Mouse (Mus musculus) liver, embryonic 14.5 days (tissue): ENCODE results near the gene 9430015G10Rik. TPM values are rescaled to one million over a fixed set of nuclear protein-coding genes. Genes with fewer than 3 reads are reported as not detected.

Experiments
- ATAC-seq: fragments of 200-750 bp; cut with Nextera tagmentation; 2 replicates; pipeline ENCODE4 v1.8.0; 2017; ENCODE audit warnings: moderate number of reproducible peaks, mild to moderate bottlenecking, moderate library complexity; ENCODE audit not compliant: insufficient read depth
- DNase-seq, 3 experiments: peaks; one replicate each; pipeline ENCODE4 v3.0.0-alpha.2; 2012 to 2013; ENCODE audit warnings: low read depth in 3 of 3, low spot score in 3 of 3
- H3K27ac ChIP-seq: fragments of 300-500 bp; sonication (generic); 2 replicates; pipeline ENCODE4 v1.5.1; 2014; ENCODE audit warnings: moderate library complexity, mild to moderate bottlenecking, control low read depth, inconsistent platforms
- H3K27me3 ChIP-seq: fragments of 300-500 bp; sonication (generic); 2 replicates; pipeline ENCODE4 v1.6.1; 2014; ENCODE audit warnings: mild to moderate bottlenecking, low read length, moderate library complexity; ENCODE audit not compliant: control insufficient read depth, insufficient read depth
- H3K36me3 ChIP-seq: fragments of 300-500 bp; sonication (generic); replicated peaks from 2 replicates; pipeline ENCODE4 v1.6.1; 2014; ENCODE audit warnings: low read depth; ENCODE audit not compliant: control insufficient read depth, insufficient read depth
- H3K4me1 ChIP-seq, 2 experiments: fragments of 200-500 bp in 1 of 2; fragments of 300-500 bp in 1 of 2; sonication (generic) in 1 of 2; replicated peaks; 2 replicates each; pipeline ENCODE4 v1.6.1; 2012 to 2014; ENCODE audit warnings: antibody characterized with exemption in 1 of 2, inconsistent platforms in 1 of 2, low read length in 1 of 2; ENCODE audit not compliant: control insufficient read depth in 2 of 2, insufficient read depth in 2 of 2
- H3K4me2 ChIP-seq: fragments of 300-500 bp; sonication (generic); 2 replicates; pipeline ENCODE4 v1.6.1; 2014; ENCODE audit warnings: low read depth, mild to moderate bottlenecking, control low read depth, moderate library complexity
- H3K4me3 ChIP-seq, 2 experiments: fragments of 200-500 bp in 1 of 2; fragments of 300-500 bp in 1 of 2; sonication (generic) in 1 of 2; 2 replicates each; pipeline ENCODE4 v1.5.1; 2012 to 2014; ENCODE audit warnings: low read depth in 2 of 2, low read length in 2 of 2, mild to moderate bottlenecking in 2 of 2, control low read depth in 1 of 2, inconsistent platforms in 1 of 2, moderate library complexity in 1 of 2; ENCODE audit not compliant: insufficient read depth in 1 of 2
- H3K9ac ChIP-seq: fragments of 300-500 bp; sonication (generic); replicated peaks from 2 replicates; pipeline ENCODE4 v1.6.1; 2014; ENCODE audit warnings: mild to moderate bottlenecking, control low read depth, moderate library complexity
- H3K9me3 ChIP-seq: fragments of 300-500 bp; sonication (generic); 2 replicates; pipeline ENCODE4 v1.6.1; 2016; ENCODE audit warnings: low read length, mixed read lengths; ENCODE audit not compliant: control insufficient read depth
- CTCF ChIP-seq: IDR thresholded peaks from 2 replicates; pipeline ENCODE4 v1.5.1; 2016; ENCODE audit warnings: antibody characterized with exemption, low read depth, control low read depth
- EP300 ChIP-seq: IDR thresholded peaks from 2 replicates; pipeline ENCODE4 v1.6.1; 2016; ENCODE audit warnings: antibody characterized with exemption, low read depth
- WGBS: fragments of 180-500 bp; shearing (Covaris S2); extraction: QIAGEN DNeasy Blood & Tissue Kit; methylation state at CpG from one replicate; pipeline ENCODE4 v1.1.7; 2014; ENCODE audit not compliant: insufficient replicate concordance; 5-methylcytosine and 5-hydroxymethylcytosine counted together
- polyA plus RNA-seq, 2 experiments: library from polyadenylated mRNA; depleted of rRNA in 1 of 2; stranded (reverse) in 1 of 2; unstranded in 1 of 2; fragments of >200 nt; fragmentation: Nextera tagmentation in 1 of 2; extraction: Ambion mirVana in 1 of 2; gene quantifications; 2 replicates each; pipeline versions ENCODE4 v1.2.1 to v1.2.3; 2012 to 2014

9430015G10Rik gene
- polyA plus RNA-seq, 2 experiments, result 8.7 to 16.4 TPM

- Histone ChIP-seq H3K4me2 (peak overlapping the region; percentile 71), H3K4me3 (peak overlapping the region; percentile 45 to 50), H3K27ac (no peak overlapping the region), H3K27me3 (peaks cover 9% of the 10 kb centered on the region), H3K36me3 (no peaks in the 10 kb centered on the region), H3K4me1 (peaks cover 0 to 8% of the 10 kb centered on the region in 2 experiments; a peak in 2 of 4 replicates), H3K9me3 (no peaks in the 10 kb centered on the region), H3K9ac (no peak overlapping the region)
- WGBS, result under 1% methylated on average over 58 of the region's 58 CpGs
- DNase-seq (no peak), ATAC-seq (peak; percentile 42)
- TF ChIP-seq CTCF (0 out of 2 replicates have a peak, but pooled peaks have one; percentile 23), EP300 (no peak)
Observed at GRCm38 (mm10) chr4:156077499-156078301, 32.1 kb upstream of the 9430015G10Rik start.

DNA sequence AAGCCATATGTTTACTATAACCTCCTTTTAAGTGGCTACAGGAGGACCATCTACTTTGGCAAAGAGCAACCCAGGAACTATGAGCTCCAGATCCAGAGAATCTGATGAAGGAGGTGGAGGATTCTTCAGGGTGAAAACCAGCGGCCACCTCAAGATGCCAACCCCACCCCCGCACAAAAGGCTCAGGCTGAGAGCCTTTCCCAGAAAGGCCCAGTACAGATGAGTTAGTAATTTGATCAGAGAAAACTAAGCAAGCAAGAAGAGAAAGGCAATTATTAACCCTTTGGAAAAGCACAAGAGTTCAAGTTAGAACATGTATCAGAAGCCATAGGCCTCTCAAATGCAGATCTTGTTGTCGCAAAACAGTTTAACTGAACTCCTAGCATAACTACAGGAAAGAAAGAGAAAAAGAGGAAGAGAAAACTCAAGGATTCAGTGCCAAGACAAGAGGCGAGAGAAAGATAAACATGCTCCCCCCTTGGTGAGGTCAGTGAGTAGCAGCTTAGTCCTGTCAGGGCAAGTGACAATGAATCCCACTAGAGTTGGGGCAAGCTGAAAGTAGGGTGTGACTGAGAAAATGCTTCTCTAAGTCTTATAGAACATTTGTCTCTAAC lies 27.1 kb upstream of the 9430015G10Rik start:
- H3K27ac ChIP-seq, result no peak overlapping the region
- no peak overlapping the region for H3K4me3 ChIP-seq
- no peak for TF ChIP-seq EP300
- no peak for TF ChIP-seq CTCF
- 32% methylated on average over 4 of the region's 4 CpGs for WGBS
- H3K36me3 ChIP-seq, result no peaks in the 10 kb centered on the region
- H3K4me2 ChIP-seq, result no peak overlapping the region
- no peak overlapping the region for H3K9ac ChIP-seq
- H3K4me1 ChIP-seq, result peaks cover 0 to 11% of the 10 kb centered on the region in 2 experiments; a peak in 2 of 4 replicates
- no peaks in the 10 kb centered on the region for H3K9me3 ChIP-seq
- peaks cover 8% of the 10 kb centered on the region for H3K27me3 ChIP-seq
- ATAC-seq (no peak), DNase-seq (no peak)

- Histone ChIP-seq H3K27me3 (peaks cover 2% of the 10 kb centered on the region), H3K27ac (no peak overlapping the region), H3K9me3 (no peaks in the 10 kb centered on the region), H3K4me1 (peaks cover 0 to 11% of the 10 kb centered on the region in 2 experiments; a peak in 2 of 4 replicates), H3K4me2 (no peak overlapping the region), H3K36me3 (no peaks in the 10 kb centered on the region), H3K9ac (no peak overlapping the region), H3K4me3 (no peak overlapping the region)
- DNase-seq, result no peak
- WGBS, result 69% methylated on average over 5 of the region's 5 CpGs
- ATAC-seq, result no peak
- TF ChIP-seq CTCF (no peak), EP300 (no peak)
Observed at GRCm38 (mm10) chr4:156083348-156083747, 26.4 kb upstream of the 9430015G10Rik start.

DNA sequence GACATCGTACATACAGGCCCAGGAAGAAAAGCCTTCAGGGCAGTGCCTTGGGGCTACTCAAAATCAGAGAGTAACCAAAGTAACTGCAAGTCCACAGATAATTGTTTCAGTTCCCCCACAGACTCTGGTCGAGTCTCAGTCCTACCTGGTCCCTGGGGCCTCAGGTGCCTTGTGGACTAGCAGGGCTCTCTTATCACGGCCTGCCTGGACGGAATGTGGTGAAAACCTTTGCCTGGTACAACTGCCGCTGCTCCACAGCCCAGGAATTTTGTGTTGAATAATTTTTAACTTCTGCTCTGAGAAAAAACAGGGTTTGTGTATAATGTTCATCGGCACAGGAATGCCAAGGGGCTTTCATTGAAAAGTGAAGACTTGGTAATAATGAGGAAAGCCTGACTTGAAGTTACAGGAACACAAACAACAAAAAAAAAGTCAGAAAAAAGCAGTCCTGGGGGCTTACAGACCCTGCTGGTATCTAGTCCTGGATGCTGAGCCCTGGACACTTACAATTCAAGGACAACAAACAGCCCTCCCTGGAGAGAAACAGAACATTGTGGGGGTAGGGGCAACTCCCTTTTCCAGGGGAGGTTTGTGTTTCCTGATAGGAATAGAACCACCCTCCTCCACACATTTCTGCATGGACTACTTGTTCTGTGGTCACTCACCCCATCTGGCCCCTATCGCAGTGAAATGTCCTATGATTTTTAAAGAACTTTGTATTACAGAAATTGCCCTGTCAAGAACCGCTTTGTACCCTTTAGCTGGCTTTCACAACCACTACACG lies 25.5 kb upstream of the 9430015G10Rik start:
- TF ChIP-seq EP300 (no peak), CTCF (no peak)
- no peaks in the 10 kb centered on the region for H3K36me3 ChIP-seq
- H3K27me3 ChIP-seq, result no peaks in the 10 kb centered on the region
- H3K4me3 ChIP-seq, result no peak overlapping the region
- H3K9ac ChIP-seq, result no peak overlapping the region
- no peak overlapping the region for H3K27ac ChIP-seq
- H3K4me1 ChIP-seq, result peaks cover 0 to 11% of the 10 kb centered on the region in 2 experiments; a peak in 2 of 4 replicates
- H3K4me2 ChIP-seq, result no peak overlapping the region
- ATAC-seq (no peak), DNase-seq (no peak)
- 57% methylated on average over 9 of the region's 9 CpGs for WGBS
- H3K9me3 ChIP-seq, result no peaks in the 10 kb centered on the region

GRCm38 (mm10) chr4:156085256-156085655 lies 24.5 kb upstream of the 9430015G10Rik start:
- ATAC-seq, result no peak
- TF ChIP-seq CTCF (no peak), EP300 (no peak)
- Histone ChIP-seq H3K4me3 (no peak overlapping the region), H3K27me3 (no peaks in the 10 kb centered on the region), H3K4me1 (peaks cover 0 to 12% of the 10 kb centered on the region in 2 experiments; a peak in 2 of 4 replicates), H3K36me3 (no peaks in the 10 kb centered on the region), H3K9ac (no peak overlapping the region), H3K27ac (no peak overlapping the region), H3K4me2 (no peak overlapping the region), H3K9me3 (no peaks in the 10 kb centered on the region)
- 59% methylated on average over 8 of the region's 8 CpGs for WGBS
- no peak for DNase-seq
